Comparison of ENCODE assay signal across 25 mouse cellular contexts in the genomic region with DNA sequence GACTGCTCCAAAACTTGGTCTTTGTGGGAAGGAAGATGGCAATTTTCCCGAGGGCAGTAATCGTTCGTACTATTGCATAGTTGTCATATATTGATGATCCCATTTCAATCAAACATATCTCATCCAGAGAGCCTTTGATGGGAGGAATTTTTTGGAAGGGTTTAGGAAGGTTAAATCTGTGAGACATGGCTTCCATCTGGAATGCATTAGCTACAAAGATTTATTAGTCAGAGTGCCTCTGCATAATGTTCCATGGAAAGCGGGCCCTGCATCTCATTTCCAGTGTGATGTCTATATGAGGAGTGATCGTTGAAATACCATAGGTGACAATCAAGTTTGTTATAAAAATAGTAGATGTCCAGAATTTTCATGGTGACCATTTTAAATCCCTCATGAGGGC.
"Had no signal": no experiment of that assay in that cellular context is flagged by ENCODE, and none has a peak within 500 bp of the region (broad histone marks: within the 10 kb centered on the region; RNA-seq: fewer than 3 reads in every experiment).

No protein-coding gene starts in this region.

- H3K36me3 ChIP-seq: heart, embryonic 10.5 days; heart, embryonic 12.5 days; hindbrain, embryonic 10.5 days; hindbrain, embryonic 12.5 days; intestine, embryonic 15.5 days; limb, embryonic 13.5 days; liver, embryonic 13.5 days; liver, embryonic 15.5 days had no signal

- H3K27ac ChIP-seq: heart, embryonic 10.5 days; hindbrain, embryonic 10.5 days; hindbrain, embryonic 12.5 days; hindbrain, embryonic 14.5 days; intestine, embryonic 15.5 days; layer of hippocampus, adult 2 months; left cerebral cortex, adult 2 months; limb, embryonic 13.5 days; liver, embryonic 13.5 days; liver, embryonic 15.5 days had no signal

- H3K9me3 ChIP-seq: heart, embryonic 10.5 days; heart, embryonic 12.5 days; hindbrain, embryonic 10.5 days; hindbrain, embryonic 12.5 days; intestine, embryonic 15.5 days; limb, embryonic 13.5 days; liver, embryonic 13.5 days; liver, embryonic 15.5 days had no signal

- ATAC-seq: hindbrain, embryonic 16.5 days; inflammation-experienced regulatory T-cells, adult 6 months; intestine, embryonic 15.5 days; intestine, postnatal 0 days had no signal

- H3K4me3 ChIP-seq: heart, embryonic 10.5 days; heart, embryonic 12.5 days; hindbrain, embryonic 10.5 days; hindbrain, embryonic 12.5 days; intestine, embryonic 15.5 days; layer of hippocampus, adult 2 months; left cerebral cortex, adult 2 months; limb, embryonic 13.5 days; liver, embryonic 13.5 days; liver, embryonic 15.5 days had no signal

- H3K4me2 ChIP-seq: heart, embryonic 12.5 days; hindbrain, embryonic 12.5 days; hindbrain, embryonic 14.5 days; intestine, embryonic 15.5 days; limb, embryonic 13.5 days; liver, embryonic 11.5 days; liver, embryonic 13.5 days; liver, embryonic 15.5 days had no signal

- DNase-seq: gastrocnemius, postnatal 14 days; heart, adult 18-20 months; heart, postnatal 10 days; heart, postnatal 4 days; kidney, adult 18-20 months; kidney, adult 8-10 months; kidney, postnatal 10 days; kidney, postnatal 25 days; kidney, postnatal 4 days; liver; liver, embryonic 13.5 days had no signal

- H3K4me1 ChIP-seq: heart, embryonic 10.5 days; heart, embryonic 12.5 days; hindbrain, embryonic 12.5 days; intestine, embryonic 15.5 days; liver, embryonic 13.5 days; liver, embryonic 15.5 days had no signal

- H3K9ac ChIP-seq: heart, embryonic 12.5 days; hindbrain, embryonic 12.5 days; hindbrain, embryonic 14.5 days; intestine, embryonic 15.5 days; limb, embryonic 13.5 days; liver, embryonic 13.5 days; liver, embryonic 15.5 days had no signal

- H3K27me3 ChIP-seq: heart, embryonic 12.5 days; hindbrain, embryonic 12.5 days; intestine, embryonic 15.5 days; liver, embryonic 13.5 days; liver, embryonic 15.5 days had no signal
